Mouse (Mus musculus) retina, postnatal 7 days (tissue): ENCODE results near the gene Tgfa.

Source experiments
- DNase-seq: peaks from one replicate; pipeline ENCODE4 v3.0.0-alpha.2; 2012; ENCODE audit warnings: low read depth, low spot score

The Tgfa gene

GRCm38 (mm10) chr6:86293301-86293700 lies 98.3 kb downstream of the Tgfa start:
- no peak for DNase-seq

DNA sequence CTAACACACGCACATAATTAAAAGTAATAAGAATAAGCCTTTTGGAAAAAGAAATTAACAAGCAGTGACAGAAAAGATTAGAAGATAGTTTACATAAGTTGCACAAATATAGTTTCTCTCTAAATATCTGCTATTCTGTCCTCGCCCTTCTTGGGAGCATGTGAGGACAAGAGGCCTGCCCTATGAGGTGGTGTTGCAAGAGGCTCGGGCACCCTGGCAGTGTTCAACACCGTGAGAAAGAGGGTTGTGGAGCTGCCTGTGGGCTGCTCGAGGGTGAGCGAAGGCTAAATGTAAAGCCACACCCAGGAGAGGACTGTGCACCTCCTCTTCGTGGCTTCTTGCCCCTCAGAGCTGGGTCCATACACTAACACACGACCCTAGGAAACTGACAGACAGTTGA lies 100.4 kb downstream of the Tgfa start:
- DNase-seq = no peak

DNA sequence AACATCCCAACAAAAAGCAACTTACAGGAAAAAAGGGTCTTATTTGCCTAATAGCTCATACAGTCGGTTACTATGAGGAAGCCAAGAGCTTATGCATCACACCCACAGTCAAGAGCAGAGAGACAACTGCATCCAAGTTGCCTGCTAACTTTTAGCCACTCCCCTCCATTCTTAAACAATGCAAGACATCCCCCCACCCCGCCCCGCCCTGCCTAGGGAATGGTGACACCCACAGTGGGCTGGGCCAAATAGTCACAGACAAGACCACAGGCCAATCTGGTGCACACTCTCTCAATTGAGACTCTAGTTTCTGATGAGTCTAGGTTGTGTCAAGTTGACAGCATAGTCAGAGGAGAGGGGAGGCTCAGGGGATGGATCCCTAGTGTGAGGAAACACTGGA lies 101.1 kb downstream of the Tgfa start:
- no peak for DNase-seq

GRCm38 (mm10) chr6:86296938-86297337 lies 101.9 kb downstream of the Tgfa start:
- no peak for DNase-seq

GRCm38 (mm10) chr6:86298961-86299360 lies 103.9 kb downstream of the Tgfa start:
- DNase-seq = no peak

- no peak for DNase-seq
Observed at GRCm38 (mm10) chr6:86299381-86299780, 104.4 kb downstream of the Tgfa start.

DNA sequence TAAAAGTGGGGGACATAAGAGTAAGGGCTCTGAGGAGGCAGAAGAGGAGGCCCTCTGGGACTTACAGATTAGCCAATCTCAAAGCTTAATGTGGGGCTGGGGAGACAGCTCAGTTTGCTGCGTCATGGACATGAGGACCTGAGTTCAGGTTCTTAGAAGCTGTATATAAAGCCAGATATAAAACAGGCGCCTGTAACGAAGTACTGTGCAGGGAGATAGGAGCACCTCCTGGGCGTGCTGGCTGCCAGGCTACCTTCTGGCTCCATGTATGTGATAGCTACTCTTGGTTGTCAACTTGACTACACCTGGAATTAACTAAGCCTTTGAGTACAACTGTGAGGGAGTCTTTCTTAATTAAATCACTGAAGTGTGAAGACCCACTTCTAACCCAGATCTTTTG lies 110.7 kb downstream of the Tgfa start:
- no peak for DNase-seq

DNA sequence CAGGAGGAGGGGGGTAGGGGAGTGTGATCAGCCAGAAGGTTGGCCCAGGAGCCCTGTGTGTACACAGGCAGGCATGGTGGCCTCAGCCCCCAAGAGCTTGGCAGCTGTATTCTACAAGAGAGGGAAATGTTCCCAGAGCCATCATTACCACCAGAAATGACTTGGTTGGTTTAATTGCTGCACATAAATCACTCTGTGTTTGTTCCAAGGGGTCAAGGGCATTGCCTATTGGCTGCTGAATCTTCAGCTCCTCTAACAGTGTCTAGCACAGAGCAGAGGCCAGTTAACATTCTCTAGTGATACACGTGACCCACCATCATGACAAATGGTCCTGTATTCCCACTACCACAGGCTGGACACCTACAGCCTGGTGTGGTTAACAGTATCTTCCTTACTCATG lies 119.0 kb downstream of the Tgfa start:
- no peak for DNase-seq

DNA sequence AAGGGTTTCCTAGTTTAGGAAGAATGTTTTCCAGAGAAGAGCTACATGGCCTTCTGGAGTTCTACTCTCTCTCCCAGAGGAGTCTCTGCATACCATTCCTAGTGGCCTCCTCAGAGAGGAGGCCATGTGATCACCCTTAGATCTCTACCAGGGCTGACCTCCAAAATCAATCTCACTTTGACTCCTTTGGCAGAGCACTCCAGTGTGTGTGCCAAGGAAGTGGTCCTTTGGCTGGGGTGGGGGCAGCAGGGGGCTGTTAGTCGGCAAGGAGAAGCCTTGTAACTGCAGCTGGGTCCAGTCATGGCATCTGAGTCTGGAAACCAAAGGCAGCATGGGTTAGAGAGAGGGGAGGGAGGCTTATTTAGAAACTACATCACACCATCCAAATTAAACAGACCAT lies 122.0 kb downstream of the Tgfa start:
- DNase-seq = no peak

GRCm38 (mm10) chr6:86318855-86319254 lies 123.8 kb downstream of the Tgfa start:
- DNase-seq = no peak

DNA sequence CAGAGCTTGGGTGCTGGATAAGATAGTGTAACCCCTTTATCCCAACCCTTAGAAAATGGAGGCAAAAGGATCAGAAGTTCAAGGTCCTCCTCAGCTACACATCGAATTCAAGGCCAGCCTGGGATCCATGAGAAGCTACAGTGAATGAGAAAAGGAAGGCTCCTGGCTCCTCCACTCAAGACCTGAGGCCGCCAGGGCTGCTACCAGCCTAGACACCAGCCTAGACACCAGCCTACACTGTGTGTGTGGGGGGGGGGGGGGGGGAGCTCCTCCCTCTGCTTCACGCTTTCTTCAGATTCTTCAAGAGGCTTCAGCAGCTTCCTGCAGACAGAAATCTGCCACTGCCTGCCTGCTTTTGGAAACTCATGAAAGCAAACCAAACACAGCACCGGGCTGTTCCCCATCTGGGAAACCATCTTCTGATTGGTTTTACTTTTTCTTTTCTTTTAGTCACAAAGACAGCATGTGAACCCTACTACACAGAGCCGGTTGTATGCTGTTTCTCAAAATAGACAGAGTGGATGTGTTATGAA lies 127.1 kb downstream of the Tgfa start:
- no peak for DNase-seq

DNA sequence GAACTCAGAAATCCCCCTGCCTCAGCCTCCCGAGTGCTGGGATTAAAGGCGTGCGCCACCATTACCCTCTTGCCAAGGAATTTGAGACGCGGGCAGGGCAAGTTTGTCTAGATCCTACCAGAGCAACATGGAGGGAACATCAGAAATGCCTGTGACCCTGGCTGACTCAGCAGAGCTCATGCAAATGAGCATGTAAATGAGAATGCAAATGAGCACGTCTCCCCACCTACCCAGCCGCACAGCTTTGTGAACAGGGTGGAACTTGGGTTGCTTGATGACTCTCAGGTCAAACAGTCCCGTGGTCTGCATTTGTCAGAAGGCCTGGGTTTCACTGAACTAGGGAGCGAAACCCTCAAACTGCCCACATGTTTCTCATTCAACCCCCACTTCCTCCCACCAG lies 128.0 kb downstream of the Tgfa start:
- DNase-seq = no peak

- DNase-seq = no peak
Observed at GRCm38 (mm10) chr6:86324400-86324799, 129.4 kb downstream of the Tgfa start.
